Mouse (Mus musculus) myocyte (in vitro differentiated cells): Measurements from ENCODE around the gene Ntrk2.

Experiments
- CEBPB ChIP-seq: IDR thresholded peaks from 2 replicates; pipeline ENCODE4 v1.6.1; 2011; ENCODE audit warnings: mild to moderate bottlenecking, moderate library complexity; ENCODE audit not compliant: poor library complexity, insufficient read depth, severe bottlenecking
- E2F4 ChIP-seq: IDR thresholded peaks from one replicate; pipeline ENCODE4 v1.6.1; 2011; ENCODE audit warnings: mild to moderate bottlenecking, control low read depth, moderate library complexity; ENCODE audit not compliant: insufficient read depth
- MAX ChIP-seq: IDR thresholded peaks from one replicate; pipeline ENCODE4 v1.6.1; 2011; ENCODE audit warnings: low read depth, mild to moderate bottlenecking, control low read depth
- MYOD1 ChIP-seq, 3 experiments: IDR thresholded peaks; one replicate each; pipeline ENCODE4 v1.6.1; 2011; ENCODE audit warnings: control low read depth in 2 of 3, low read depth in 2 of 3, mild to moderate bottlenecking in 2 of 3, moderate library complexity in 1 of 3; ENCODE audit not compliant: insufficient read length in 2 of 3, control insufficient read depth in 1 of 3
- MYOG ChIP-seq, 3 experiments: IDR thresholded peaks; one replicate each; pipeline ENCODE4 v1.6.1; 2011; ENCODE audit warnings: control low read depth in 2 of 3, low read depth in 2 of 3, mild to moderate bottlenecking in 2 of 3; ENCODE audit not compliant: insufficient read length in 2 of 3, control insufficient read depth in 1 of 3, insufficient read depth in 1 of 3
- POLR2A ChIP-seq: IDR thresholded peaks from one replicate; pipeline ENCODE4 v1.6.1; 2011; ENCODE audit warnings: low read depth, mild to moderate bottlenecking, control low read depth, moderate library complexity; ENCODE audit not compliant: insufficient read length
- POLR2AphosphoS2 ChIP-seq: IDR thresholded peaks from one replicate; pipeline ENCODE4 v1.6.1; 2011; ENCODE audit warnings: low read depth, control low read depth; ENCODE audit not compliant: insufficient read length
- REST ChIP-seq: IDR thresholded peaks from one replicate; pipeline ENCODE4 v1.6.1; 2011; ENCODE audit warnings: mild to moderate bottlenecking, control low read depth, moderate library complexity; ENCODE audit not compliant: insufficient read depth, insufficient read length
- SRF ChIP-seq: IDR thresholded peaks from one replicate; pipeline ENCODE4 v1.6.1; 2011; ENCODE audit warnings: low read depth; ENCODE audit not compliant: control insufficient read depth, insufficient read length
- TCF12 ChIP-seq: IDR thresholded peaks from one replicate; pipeline ENCODE4 v1.6.1; 2011; ENCODE audit warnings: mild to moderate bottlenecking, control low read depth; ENCODE audit not compliant: poor library complexity, insufficient read depth, severe bottlenecking
- TCF3 ChIP-seq: IDR thresholded peaks from one replicate; pipeline ENCODE4 v1.6.1; 2011; ENCODE audit warnings: low read depth, control low read depth; ENCODE audit not compliant: insufficient read length
- USF1 ChIP-seq: IDR thresholded peaks from one replicate; pipeline ENCODE4 v1.6.1; 2011; ENCODE audit warnings: low read depth, mild to moderate bottlenecking, control low read depth, moderate library complexity

- TF ChIP-seq POLR2AphosphoS2 (no peak), TCF12 (no peak), POLR2A (no peak), CEBPB (no peak), MAX (no peak), USF1 (no peak), MYOG (IDR thresholded peaks at IDR 0.05; ENCODE audit: control insufficient read depth in 1 of 3, insufficient read depth in 1 of 3, insufficient read length in 2 of 3, low read depth in 2 of 3) (no peak), E2F4 (no peak), SRF (no peak), MYOD1 (IDR thresholded peaks at IDR 0.05; ENCODE audit: control insufficient read depth in 1 of 3, insufficient read length in 2 of 3, low read depth in 2 of 3) (no peak), REST (no peak), TCF3 (no peak)
These were observed 93.0 kb downstream of the Ntrk2 start for GRCm38 (mm10) chr13:58899337-58899736.
